Mouse (Mus musculus) hematopoietic stem cell, adult 5-6 weeks (primary cell): Measurements from ENCODE around the gene Fbxo24. TPM values are rescaled to one million over a fixed set of nuclear protein-coding genes. Genes with fewer than 3 reads are reported as not detected.

Source experiments
- ATAC-seq, 2 experiments: fragments of 125-278 bp in 1 of 2; replicated peaks in 1 of 2; 2 replicates each; pipeline ENCODE4 v1.8.0; 2016 to 2017; ENCODE audit warnings: inconsistent platforms in 2 of 2, mild to moderate bottlenecking in 2 of 2, moderate number of reproducible peaks in 2 of 2, low read depth in 1 of 2, moderate TSS enrichment in 1 of 2; ENCODE audit not compliant: low FRiP score in 2 of 2, poor library complexity in 2 of 2, severe bottlenecking in 2 of 2, insufficient read depth in 1 of 2, low TSS enrichment in 1 of 2
- total RNA-seq: library from RNA; stranded (forward); fragments of 172-1452, 232-1000 nt; gene quantifications from 2 replicates; pipeline ENCODE4 v1.2.3, GENCODE M21; 2017

Fbxo24 gene
- total RNA-seq, 1 experiment from 2014 or later: not detected

GRCm38 (mm10) chr5:137613550-137613949 is 15.3 kb downstream of the Fbxo24 start, which contains the start of gene Pcolce:
Pcolce (minus strand) TSS chr5:137613784.
- no peak for ATAC-seq

GRCm38 (mm10) chr5:137613076-137613475 is 15.7 kb downstream of the Fbxo24 start:
- ATAC-seq: no peak

DNA sequence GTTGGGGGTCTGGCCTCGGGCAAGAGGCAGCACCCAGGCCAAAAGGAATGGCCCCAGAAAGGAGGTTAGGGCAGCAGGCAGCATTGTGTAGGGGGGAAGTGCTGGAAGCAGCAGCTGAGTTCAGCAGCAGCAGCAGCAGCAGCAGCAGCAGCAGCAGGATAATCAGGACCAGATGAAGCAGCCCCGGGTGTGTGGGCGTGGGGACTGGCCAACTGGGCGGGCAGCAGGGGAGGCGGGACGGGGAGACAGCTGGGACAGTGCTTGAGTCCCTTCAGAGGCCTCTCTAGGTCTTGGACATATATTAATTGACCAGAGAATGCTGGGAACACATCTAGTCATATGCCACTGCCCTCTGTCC is 17.6 kb downstream of the Fbxo24 start:
- ATAC-seq: no peak

GRCm38 (mm10) chr5:137610548-137611244 is 18.1 kb downstream of the Fbxo24 start:
- no peak for ATAC-seq

- ATAC-seq: no peak
These were observed 18.7 kb downstream of the Fbxo24 start for GRCm38 (mm10) chr5:137610056-137610455.

GRCm38 (mm10) chr5:137609292-137609691 is 19.5 kb downstream of the Fbxo24 start:
- ATAC-seq: no peak

DNA sequence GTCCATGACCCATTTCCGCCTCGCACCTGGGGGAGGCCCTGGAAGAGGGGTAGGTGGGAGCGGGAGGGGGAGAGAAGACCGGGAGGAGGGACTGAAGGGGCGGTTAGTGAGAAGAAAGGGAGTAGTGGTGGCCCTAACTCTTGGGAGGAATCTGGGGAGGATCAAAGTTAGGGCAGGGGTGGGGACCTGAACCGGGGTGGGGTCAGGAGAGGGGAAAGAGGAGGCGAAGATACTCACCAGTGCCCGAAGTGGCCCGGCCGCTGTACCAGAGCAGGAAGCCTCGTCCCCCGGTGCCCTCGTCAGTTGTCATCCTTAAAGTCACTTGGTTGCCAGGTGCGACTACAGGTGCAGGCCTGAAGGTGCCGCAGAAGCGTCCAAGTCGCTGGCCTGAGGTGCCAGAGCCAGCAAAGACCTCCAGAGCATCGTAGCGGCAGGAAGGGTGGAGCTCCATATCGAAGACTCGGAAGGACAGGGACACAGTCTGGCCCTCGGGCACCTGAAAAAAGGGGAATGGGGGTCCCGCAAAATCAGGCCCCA is 20.1 kb downstream of the Fbxo24 start:
- ATAC-seq: no peak

DNA sequence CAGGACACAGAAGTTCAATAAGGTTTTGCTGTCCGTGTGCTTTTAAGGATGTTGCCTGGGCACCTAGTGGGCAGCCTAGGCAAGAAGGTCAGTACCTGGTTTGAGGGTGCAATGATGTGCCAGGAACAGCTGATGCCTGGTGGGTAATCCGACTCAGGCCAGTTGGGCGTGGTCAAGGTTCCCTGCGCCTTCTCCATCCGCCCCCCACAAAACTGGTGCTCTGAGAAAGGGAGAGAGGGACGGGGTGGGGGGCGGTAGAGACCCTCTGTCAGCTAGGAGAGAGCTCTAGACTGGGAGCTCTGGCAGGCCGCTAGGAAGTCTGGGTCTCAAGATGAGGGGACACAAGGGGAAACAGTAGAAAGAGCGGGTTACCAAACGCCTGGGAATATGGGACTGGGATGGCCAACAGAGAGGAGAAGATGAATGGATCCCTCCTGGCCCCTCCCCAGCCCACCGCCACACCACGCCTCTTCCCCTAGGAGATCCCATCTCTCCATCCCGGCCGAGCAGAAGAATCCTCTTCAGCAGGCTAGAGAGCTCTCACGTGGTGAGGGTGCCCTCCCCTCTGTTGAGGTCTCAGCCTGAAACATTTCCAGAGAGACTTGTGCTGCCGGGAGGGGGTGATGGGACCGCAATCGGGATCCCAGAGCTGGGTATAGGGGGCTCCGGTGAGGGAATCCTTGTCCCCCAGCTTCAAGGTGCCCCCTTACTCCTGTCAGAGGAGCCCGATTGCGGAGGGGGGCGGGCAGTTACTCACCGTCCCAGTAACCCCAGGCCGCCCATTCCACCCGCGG is 20.7 kb downstream of the Fbxo24 start:
- no peak for ATAC-seq

- ATAC-seq: no peak
These were observed 27.5 kb downstream of the Fbxo24 start for GRCm38 (mm10) chr5:137601365-137601729.

DNA sequence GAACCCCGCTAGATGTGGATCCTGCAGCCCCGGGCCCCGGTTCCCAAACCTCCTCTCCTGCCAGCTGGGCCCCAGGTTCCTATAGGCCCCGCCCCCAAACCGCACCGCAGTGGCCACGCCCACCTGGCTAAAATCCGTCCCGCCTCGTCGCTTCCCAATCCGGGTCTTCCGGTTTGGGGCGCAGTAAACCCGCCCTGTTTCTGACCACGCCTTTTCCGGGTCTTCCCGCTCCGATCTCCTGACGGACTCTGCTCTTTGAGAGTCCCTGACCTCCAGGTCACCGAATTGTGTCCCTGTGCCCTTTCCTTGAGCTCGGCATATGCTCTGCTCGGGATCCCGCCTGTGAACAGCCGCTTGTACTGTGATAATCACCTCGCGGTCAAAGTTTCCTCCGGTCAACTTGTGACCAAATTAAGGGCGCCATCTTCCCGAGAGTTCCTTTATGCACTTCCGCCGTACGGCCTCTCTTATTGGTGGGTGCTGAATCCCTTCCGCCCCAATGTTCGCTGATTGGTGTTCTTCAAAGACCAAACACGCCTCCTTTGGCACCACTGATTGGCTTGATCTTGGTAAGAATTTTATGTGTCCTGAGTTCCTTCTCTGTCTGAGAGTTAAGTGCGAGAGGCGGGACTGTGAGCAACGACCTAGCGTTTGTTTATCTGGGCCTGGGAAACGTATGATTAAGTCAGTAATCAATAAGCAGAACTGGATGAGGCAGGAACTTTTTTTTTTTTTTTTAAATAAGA is 28.0 kb downstream of the Fbxo24 start, which contains the start of gene Mospd3:
TSS of gene Mospd3 (minus strand) at position 440 of the 746 bp plus-strand sequence.
- peak; percentile 94 to 95 for ATAC-seq

GRCm38 (mm10) chr5:137600281-137600618 is 28.6 kb downstream of the Fbxo24 start:
- ATAC-seq: peak in 1 of 2 experiments; percentile 10; a peak in 1 of 4 replicates

GRCm38 (mm10) chr5:137599600-137599999 is 29.2 kb downstream of the Fbxo24 start:
- ATAC-seq: no peak

- ATAC-seq: no peak
These were observed 30.5 kb downstream of the Fbxo24 start for GRCm38 (mm10) chr5:137598100-137598826.

DNA sequence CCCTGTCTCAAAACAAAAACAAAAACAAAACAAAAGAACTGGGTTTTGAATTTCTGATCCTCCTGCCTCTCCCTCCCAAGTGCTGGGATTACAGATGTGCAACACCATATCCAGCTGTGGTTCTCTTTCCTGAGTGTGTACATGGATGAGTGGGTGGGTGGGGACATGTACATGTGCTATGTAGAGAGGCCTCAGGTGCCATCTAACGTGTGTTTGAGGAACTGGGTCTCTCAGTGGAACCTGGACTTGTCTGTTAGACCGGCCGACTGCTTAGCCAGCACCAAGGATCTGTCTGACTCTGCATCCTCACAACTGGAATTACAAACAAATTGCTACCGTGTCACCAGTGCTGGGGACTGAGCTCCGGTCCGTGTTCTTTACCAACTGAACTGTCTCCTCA is 31.2 kb downstream of the Fbxo24 start:
- ATAC-seq: no peak

GRCm38 (mm10) chr5:137596601-137597261 is 32.1 kb downstream of the Fbxo24 start:
- peak; percentile 18 to 20; a peak in 1 of 4 replicates for ATAC-seq

- ATAC-seq: no peak
These were observed 32.9 kb downstream of the Fbxo24 start for GRCm38 (mm10) chr5:137595921-137596320.

DNA sequence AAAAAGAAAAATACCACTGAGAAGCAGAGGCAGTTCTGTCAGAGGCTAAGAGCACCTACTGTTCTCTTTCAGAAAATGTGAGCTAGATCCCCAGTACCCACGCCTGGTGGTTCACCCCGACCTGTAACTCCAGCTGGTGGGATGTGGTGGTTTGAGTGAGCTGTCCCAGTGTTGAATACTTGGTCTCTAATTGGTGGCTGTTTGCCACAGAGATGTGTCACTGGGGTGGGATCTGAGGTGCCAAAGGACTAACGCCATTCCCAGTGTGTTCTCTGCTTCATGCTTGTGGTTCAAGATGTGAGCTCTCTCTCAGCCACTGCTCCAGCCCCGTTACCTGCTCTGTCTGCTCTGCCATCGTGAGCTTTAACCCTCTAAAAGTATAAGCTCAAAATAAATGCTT is 38.3 kb downstream of the Fbxo24 start:
- no peak for ATAC-seq
